Mouse (Mus musculus): ENCODE results near the gene Capns1.
"Not testable (repeated sequence)": the region's sequence is repeated elsewhere in the genome, so short reads cannot be mapped to it uniquely, and the experiment has no call there.

Gene Capns1

DNA sequence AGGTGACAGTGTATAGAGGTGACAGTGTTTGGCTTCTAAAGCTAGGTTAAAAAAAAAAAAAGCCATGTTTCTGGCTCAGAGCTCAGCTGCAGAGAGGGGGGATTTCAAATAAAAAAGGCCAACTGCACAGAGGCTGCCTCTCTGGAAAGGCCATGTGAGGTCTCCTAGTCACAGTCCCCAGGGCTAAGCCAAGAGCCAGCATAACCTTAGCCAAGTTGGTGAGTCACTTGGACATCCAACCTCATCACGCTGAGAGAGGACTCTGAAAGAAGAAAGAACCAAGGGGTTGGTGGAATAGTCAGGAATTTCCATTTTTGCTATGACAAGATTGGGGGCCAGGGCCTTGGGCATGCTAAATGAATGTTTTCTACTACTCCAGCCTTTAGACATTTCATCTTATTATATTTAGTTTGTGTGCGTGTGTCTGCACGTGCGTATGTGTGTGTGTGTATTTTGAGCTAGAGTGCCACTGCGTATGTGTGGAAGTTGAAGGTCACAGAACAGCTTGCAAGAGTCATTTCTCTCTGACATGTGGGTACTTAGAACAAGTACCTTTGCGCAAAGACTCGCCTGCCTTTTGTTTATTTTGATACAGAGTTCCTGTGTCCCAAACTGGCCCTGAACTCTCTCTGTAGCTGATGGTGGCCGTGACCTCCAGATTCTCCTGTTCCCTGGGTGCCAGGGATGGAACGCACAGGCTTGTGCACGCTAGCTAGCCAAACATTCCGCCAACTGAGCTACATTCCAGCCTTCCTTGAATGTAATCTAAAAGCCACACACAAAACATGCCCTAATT lies 4.5 kb upstream of the Capns1 start:
- DNase-seq (ENCODE audit: low read depth, low spot score) = peak; percentile 95

DNA sequence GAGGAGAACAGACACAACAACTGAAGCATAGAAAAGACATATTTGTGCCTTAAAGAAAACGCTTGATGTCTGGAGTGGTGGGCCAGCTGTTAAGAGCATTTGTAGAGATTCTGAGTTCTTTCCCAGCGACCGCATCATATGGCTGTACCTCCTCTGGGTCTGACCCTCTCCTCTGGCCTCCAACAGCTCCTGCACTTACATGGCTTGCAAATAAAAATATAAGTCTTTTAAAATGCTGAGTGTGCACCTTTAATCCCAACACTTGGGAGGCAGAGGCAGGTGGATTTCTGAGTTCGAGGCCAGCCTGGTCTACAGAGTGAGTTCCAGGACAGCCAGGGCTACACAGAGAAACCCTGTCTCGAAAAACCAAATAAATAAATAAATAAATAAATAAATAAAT lies 2.0 kb upstream of the Capns1 start:
- not testable (repeated sequence) for DNase-seq (ENCODE audit: low read depth, low spot score)

DNA sequence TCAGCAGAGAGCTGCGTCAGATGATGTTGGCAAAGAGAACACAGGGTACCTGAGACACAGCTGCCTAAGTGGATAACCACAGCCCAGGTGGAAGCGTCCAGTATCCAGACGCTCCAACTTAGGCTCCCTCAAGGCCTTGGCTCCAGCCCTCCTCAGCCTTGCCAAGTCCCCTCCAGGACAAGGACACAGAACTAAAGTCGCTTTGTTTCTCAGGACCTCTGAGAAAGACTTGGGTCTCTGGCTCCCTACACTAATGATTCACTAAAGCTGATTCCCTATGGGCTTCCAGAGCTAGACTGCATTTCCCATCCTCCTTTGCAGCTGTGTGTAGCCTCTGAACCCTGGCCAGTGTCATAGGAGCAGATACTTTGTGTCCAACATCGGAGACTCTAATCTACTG lies 1.6 kb upstream of the Capns1 start:
- DNase-seq (ENCODE audit: low read depth, low spot score) = no peak

DNA sequence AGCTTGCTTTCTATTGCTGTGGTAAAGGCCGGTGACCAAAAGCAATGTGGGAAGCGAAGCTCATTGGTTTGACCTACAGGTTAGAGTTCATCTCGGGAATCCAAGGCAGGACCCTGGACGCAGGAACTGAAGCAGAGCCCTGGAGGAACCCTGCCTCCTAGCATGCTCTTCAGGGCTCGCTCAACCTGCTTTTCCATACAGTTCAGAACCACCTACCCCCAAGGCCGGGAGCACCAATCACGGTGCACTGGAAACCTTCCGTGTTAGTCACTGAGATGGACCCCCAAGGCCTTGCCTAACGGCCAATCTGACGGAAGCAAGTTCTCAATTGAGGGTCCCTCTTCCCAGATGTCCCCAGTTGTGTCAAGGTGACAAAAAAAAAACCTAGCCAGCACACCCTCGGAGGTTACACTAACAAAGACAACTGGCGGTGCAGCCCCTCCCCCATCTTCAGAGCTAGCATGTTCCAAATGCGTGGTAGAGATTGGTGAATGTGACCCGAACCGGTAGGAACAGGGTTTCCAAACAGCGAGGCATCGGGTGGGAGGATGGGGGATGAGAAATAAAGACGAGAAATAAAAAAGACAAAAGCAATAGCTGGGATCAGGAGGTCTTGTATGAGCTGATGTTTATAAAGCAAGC lies 1.0 kb upstream of the Capns1 start:
- no peak for DNase-seq (ENCODE audit: low read depth, low spot score)

GRCm38 (mm10) chr7:30197592-30198129 lies 950 bp downstream of the Capns1 start:
- peak; percentile 54 for DNase-seq (ENCODE audit: low read depth, low spot score)

GRCm38 (mm10) chr7:30196171-30196570 lies 2.4 kb downstream of the Capns1 start:
- DNase-seq (ENCODE audit: low read depth, low spot score) = no peak

DNA sequence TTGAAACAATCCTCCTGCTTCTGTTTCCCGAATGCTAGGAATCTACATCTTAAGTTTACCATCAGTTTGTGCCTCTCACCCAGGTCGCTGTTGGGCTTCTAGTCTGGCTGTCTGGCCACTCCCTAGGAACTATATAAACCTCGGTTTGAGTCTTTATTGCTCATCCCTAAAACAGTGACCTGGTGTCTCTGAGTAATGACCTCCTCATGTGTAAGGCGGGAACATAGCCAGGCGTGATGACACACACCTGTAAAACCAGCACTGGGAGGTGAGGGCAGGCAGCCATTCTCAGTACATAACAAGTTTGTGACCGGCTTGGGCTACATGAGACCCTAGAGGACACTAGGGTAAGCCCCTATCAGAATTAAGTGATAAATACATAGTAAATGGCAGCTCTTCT lies 3.1 kb downstream of the Capns1 start:
- no peak for DNase-seq (ENCODE audit: low read depth, low spot score)

DNA sequence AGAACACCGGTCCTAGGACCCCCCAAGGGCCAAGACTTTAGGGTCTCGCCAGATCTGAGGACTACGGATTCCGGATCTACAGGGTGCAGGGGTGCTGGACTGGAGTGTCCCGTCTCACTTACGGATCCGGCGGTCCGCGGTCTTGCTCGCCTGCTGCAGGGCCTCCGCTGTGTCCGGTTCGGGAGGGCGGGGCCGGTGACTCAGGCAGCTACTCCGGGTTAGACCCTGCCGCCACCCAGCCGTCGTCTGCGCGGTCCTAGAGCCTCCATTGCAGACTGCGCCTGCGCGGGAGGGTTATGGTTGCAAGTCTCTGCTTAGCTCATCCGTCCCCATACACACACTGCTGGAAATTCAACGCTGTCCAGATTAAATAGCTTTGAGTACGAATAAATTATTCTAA lies 3.7 kb downstream of the Capns1 start:
- peak; percentile 99 for DNase-seq (ENCODE audit: low read depth, low spot score)

DNA sequence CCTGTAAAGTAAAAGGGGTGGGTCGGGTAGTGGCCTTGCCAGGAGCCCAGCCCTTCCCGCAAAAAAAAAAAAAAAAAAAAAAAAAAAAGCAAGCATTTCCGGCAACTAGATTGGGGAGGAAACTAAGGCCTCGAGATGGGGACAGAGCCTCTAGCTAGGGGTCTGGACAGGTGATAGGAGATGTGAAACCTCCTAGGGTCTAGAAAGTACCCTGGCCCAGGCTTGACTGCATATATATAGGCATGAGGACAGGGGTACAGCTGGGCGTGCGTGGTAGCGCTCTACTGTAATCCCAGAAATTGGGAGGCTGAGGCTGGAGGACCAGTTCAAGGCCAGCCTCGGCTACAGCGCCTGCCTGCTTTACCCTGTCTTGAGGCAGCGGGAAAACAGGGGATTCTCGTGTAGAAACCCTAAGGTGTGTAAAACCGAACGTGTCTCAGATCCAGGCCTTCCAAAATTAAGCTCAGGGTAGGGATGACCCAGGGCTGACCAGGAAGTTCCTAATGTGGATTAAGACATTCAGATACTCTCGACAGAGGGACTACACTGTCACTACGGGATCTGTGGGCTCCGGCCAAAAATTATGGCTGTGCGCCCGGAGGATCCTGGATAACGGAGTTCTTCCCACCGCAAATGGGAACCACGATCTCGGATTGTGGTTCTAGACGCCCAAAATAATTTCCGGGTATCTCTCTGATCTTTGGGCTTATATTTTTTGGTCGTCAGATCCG lies 4.3 kb downstream of the Capns1 start:
- peak; percentile 68 for DNase-seq (ENCODE audit: low read depth, low spot score)

DNA sequence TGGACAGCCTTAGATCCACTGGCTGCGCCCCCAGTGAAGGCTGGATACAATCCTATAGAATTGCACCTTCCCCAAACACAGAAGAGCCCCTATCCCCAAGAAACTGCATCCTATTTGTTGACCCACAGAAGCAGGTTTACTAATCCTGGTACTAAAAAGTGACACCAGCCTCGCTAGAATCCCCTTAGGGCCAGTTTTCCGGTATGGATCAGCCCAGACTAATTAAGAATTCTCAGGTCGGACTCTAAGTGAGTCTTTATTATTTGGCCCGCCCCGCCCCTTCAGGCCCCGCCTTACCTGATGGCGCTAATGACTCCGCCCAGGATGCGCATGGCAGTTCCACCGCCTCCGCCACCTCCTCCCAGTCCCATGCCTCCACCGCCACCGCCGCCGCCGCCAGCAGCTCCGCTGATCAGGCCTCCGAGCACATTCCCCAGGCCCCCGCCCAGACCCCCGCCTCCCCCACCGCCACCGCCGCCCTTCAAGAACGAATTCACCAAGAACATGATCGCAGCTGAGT lies 5.0 kb downstream of the Capns1 start:
- peak; percentile 91 for DNase-seq (ENCODE audit: low read depth, low spot score)

DNA sequence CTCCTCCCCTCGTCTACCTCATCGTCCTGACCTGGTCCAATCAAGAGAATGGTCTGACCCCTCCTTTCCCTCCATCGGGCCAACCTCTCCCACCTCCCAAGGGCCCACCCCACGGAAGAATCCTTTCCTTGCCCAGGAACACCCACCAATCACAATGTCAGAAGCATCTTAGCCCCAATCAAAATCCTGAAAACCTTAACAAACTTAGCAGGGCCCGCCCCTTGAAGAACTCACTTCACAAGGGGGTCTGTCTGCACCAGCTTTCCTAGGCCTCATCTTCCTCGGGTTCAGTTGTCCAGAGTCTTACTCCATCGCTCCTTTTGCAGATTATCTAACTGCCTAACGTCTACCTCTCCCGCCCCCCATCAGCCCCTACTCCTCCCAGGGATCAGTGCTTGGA lies 5.6 kb downstream of the Capns1 start:
- DNase-seq (ENCODE audit: low read depth, low spot score) = no peak

- no peak for DNase-seq (ENCODE audit: low read depth, low spot score)
Measured at GRCm38 (mm10) chr7:30192088-30192487, 6.5 kb downstream of the Capns1 start.

- DNase-seq (ENCODE audit: low read depth, low spot score) = no peak
Measured at GRCm38 (mm10) chr7:30189116-30189491, 9.5 kb downstream of the Capns1 start.

- DNase-seq (ENCODE audit: low read depth, low spot score) = peak; percentile 81
Measured at GRCm38 (mm10) chr7:30188344-30189115, 10.1 kb downstream of the Capns1 start.

DNA sequence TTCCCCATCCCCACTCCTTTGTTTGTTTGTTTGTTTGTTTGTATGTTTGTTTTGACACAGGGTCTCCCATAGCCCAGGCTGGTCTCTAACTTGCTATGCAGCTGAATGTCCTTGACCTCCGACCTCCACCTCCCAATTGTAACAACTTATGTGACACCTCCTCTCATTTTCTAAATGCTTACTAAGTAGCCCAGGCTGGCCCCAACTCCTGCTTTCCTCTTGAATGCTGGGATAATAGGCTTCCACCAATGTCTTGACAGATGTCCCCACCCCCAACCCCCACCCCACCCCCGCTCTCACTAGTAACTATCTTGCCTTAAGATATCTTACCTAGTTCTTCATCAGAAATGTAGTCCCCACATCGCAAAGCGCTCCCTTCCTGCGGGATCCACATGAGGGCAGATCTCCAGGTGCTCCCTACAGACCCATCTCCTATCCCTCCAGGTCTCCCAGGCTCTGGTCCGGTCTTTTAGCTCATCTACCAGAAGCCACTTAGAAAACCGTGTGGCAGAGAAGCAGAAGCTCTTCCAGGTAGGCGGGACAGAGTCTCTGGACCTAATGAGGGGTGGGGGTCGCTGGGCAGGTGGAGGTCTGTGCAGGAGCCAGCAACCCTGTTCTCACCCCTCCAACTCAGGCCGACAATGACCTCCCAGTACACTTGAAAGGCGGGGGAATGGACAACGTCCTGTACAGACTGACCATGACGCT lies 13.8 kb downstream of the Capns1 start:
- DNase-seq (ENCODE audit: low read depth, low spot score) = no peak

GRCm38 (mm10) chr7:30183879-30184289 lies 14.7 kb downstream of the Capns1 start, which contains the start of gene Cox7a1:
TSS of gene Cox7a1 (plus strand) at chr7:30184144.
- DNase-seq (ENCODE audit: low read depth, low spot score) = peak; percentile 83

- DNase-seq (ENCODE audit: low read depth, low spot score) = not testable (repeated sequence)
Measured at GRCm38 (mm10) chr7:30183189-30183588, 15.4 kb downstream of the Capns1 start.

DNA sequence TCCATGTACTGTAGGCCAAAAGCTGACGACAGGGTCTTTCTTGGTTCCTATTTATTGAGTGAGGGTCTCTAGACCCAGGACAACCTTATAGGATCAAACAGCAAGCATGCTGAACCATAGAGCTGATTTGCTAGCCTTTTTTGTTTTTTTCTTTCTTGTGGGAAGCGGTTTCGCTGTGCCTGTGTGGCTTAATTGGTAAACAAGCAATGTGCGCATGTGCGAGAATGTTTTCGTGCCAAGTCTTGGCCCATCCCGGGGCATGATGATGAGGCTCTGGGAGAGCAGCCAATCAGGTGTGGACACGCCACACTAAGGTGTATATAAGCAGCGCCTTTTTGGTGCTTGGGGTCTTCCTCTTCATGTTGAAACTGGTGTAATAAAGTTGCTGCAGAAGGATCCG lies 16.7 kb downstream of the Capns1 start:
- not testable (repeated sequence) for DNase-seq (ENCODE audit: low read depth, low spot score)

GRCm38 (mm10) chr7:30181308-30181707 lies 17.3 kb downstream of the Capns1 start:
- peak; percentile 93 for DNase-seq (ENCODE audit: low read depth, low spot score)

DNA sequence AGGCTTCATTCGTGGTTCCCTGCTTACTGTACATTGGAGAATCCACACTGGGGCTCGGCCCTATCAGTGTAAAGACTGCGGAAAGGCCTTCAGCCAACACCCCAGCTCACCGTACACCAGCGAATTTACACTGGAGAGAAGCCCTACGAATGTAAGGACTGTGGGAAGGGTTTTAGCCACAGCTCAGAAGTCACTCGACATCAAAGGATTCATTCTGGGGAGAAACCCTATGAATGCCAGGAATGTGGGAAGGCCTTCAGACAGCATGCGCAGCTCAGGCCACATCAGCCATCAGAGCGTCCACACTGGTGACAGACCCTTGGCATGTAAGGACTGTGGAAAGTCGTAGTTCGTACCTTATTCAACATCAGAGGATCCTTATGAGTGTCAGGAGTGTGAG lies 20.4 kb downstream of the Capns1 start:
- DNase-seq (ENCODE audit: low read depth, low spot score) = no peak

DNA sequence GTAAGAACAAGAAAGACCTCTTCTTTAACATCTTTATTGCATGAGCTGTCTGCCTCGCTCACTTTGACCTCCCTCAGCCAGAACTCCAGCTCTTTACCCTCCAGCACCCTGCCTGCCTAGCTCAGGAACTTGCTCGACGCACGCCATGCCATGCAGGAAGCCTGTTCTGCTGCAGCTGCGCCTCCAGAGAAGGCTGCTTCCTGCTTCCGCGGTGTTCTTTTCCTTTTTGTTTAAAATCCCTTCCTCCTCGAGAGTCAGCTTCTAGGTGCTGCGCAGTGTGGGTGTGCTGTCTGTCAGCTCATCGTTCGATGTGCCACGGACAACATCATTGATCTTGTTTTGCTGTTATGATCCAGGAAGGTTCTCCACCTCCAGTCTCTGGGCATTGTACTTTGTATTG lies 22.1 kb downstream of the Capns1 start:
- no peak for DNase-seq (ENCODE audit: low read depth, low spot score)

Data from brain, adult 2 months (tissue).